Mouse (Mus musculus) urinary bladder, adult 2 months (tissue): Measurements from ENCODE around the gene Carnmt1. TPM values are rescaled to one million over a fixed set of nuclear protein-coding genes. Genes with fewer than 3 reads are reported as not detected.
A peak's percentile ranks its signal among the peaks of the same experiment; 100 is the strongest.

Experiments
- DNase-seq: peaks from one replicate; pipeline ENCODE4 v3.0.0; 2022; ENCODE audit warnings: low spot score
- polyA plus RNA-seq: library from polyadenylated mRNA; depleted of rRNA; stranded (reverse); fragments of >200 nt; gene quantifications from 2 replicates; pipeline ENCODE4 v1.2.3, GENCODE M21; 2012; rRNA removed

Carnmt1 gene
- 9.8 and 10.1 TPM in 2 replicates for polyA plus RNA-seq

GRCm38 (mm10) chr19:18670608-18671007, at the start of gene Carnmt1:
Gene Carnmt1 (plus strand): TSS chr19:18670764.
- DNase-seq = peak; percentile 91

- no peak for DNase-seq
Measured at GRCm38 (mm10) chr19:18623894-18624293, 46.7 kb upstream of the Carnmt1 start.

GRCm38 (mm10) chr19:18629589-18629988, 41.0 kb upstream of the Carnmt1 start:
- no peak for DNase-seq

GRCm38 (mm10) chr19:18630221-18631119, 40.1 kb upstream of the Carnmt1 start:
- DNase-seq = no peak

GRCm38 (mm10) chr19:18631161-18631643, 39.4 kb upstream of the Carnmt1 start:
- DNase-seq = peak; percentile 61

GRCm38 (mm10) chr19:18631644-18632219, 38.8 kb upstream of the Carnmt1 start, which contains the start of the genes Ostf1 and Nmrk1:
Gene Ostf1 (minus strand): TSS chr19:18631823.
Gene Nmrk1 (plus strand): TSS chr19:18631950.
- DNase-seq = peak; percentile 97

GRCm38 (mm10) chr19:18632231-18633185, 38.1 kb upstream of the Carnmt1 start:
- no peak for DNase-seq

GRCm38 (mm10) chr19:18637954-18638353, 32.6 kb upstream of the Carnmt1 start:
- DNase-seq = no peak

GRCm38 (mm10) chr19:18638949-18639348, 31.6 kb upstream of the Carnmt1 start:
- no peak for DNase-seq

GRCm38 (mm10) chr19:18639552-18639951, 31.0 kb upstream of the Carnmt1 start:
- no peak for DNase-seq

GRCm38 (mm10) chr19:18641001-18641400, 29.6 kb upstream of the Carnmt1 start:
- DNase-seq = no peak

GRCm38 (mm10) chr19:18643411-18643810, 27.2 kb upstream of the Carnmt1 start:
- DNase-seq = no peak

GRCm38 (mm10) chr19:18644084-18644483, 26.5 kb upstream of the Carnmt1 start:
- no peak for DNase-seq

GRCm38 (mm10) chr19:18646397-18646796, 24.2 kb upstream of the Carnmt1 start:
- DNase-seq = no peak

- no peak for DNase-seq
Measured at GRCm38 (mm10) chr19:18646853-18647420, 23.6 kb upstream of the Carnmt1 start.

- no peak for DNase-seq
Measured at GRCm38 (mm10) chr19:18647775-18648557, 22.6 kb upstream of the Carnmt1 start.

GRCm38 (mm10) chr19:18648558-18648945, 22.0 kb upstream of the Carnmt1 start:
- DNase-seq = no peak

GRCm38 (mm10) chr19:18649955-18650354, 20.6 kb upstream of the Carnmt1 start:
- DNase-seq = no peak

- no peak for DNase-seq
Measured at GRCm38 (mm10) chr19:18650473-18650872, 20.1 kb upstream of the Carnmt1 start.

- no peak for DNase-seq
Measured at GRCm38 (mm10) chr19:18652592-18652991, 18.0 kb upstream of the Carnmt1 start.
